Mouse (Mus musculus) lung, postnatal 0 days (tissue): Measurements from ENCODE around the gene Gsg1. TPM values are rescaled to one million over a fixed set of nuclear protein-coding genes. Genes with fewer than 3 reads are reported as not detected.

Experiments
- ATAC-seq: fragments of 200-750 bp; cut with Nextera tagmentation; 2 replicates; pipeline ENCODE4 v1.8.0; 2017; ENCODE audit warnings: moderate library complexity
- DNase-seq: peaks from one replicate; pipeline ENCODE4 v3.0.0-alpha.2; 2016; ENCODE audit warnings: low spot score
- H3K27ac ChIP-seq: fragments of 300-500 bp; sonication (generic); 2 replicates; pipeline ENCODE4 v1.5.1; 2014; ENCODE audit warnings: antibody characterized with exemption, mild to moderate bottlenecking, low read length, mixed read lengths
- H3K27me3 ChIP-seq: fragments of 300-500 bp; sonication (generic); replicated peaks from 2 replicates; pipeline ENCODE4 v1.6.1; 2014; ENCODE audit warnings: low read length, mixed read lengths; ENCODE audit not compliant: insufficient read depth
- H3K36me3 ChIP-seq: fragments of 300-500 bp; sonication (generic); 2 replicates; pipeline ENCODE4 v1.6.1; 2014; ENCODE audit warnings: low read length, mixed read lengths; ENCODE audit not compliant: insufficient read depth
- H3K4me1 ChIP-seq: fragments of 300-500 bp; sonication (generic); 2 replicates; pipeline ENCODE4 v1.6.1; 2014; ENCODE audit warnings: antibody characterized with exemption, low read depth, low read length, mixed read lengths; ENCODE audit not compliant: insufficient read depth
- H3K4me2 ChIP-seq: fragments of 300-500 bp; sonication (generic); replicated peaks from 2 replicates; pipeline ENCODE4 v1.6.1; 2014; ENCODE audit warnings: low read depth, mild to moderate bottlenecking, low read length, moderate library complexity, mixed read lengths
- H3K4me3 ChIP-seq: fragments of 300-500 bp; sonication (generic); 2 replicates; pipeline ENCODE4 v1.5.1; 2014; ENCODE audit warnings: low read depth, low read length
- H3K9ac ChIP-seq: fragments of 300-500 bp; sonication (generic); replicated peaks from 2 replicates; pipeline ENCODE4 v1.6.1; 2014; ENCODE audit warnings: low read depth, mild to moderate bottlenecking
- H3K9me3 ChIP-seq: fragments of 300-500 bp; sonication (generic); 2 replicates; pipeline ENCODE4 v1.6.1; 2016; ENCODE audit warnings: low read length, mixed read lengths
- CTCF ChIP-seq: IDR thresholded peaks from 2 replicates; pipeline ENCODE4 v1.5.1; 2016; ENCODE audit warnings: antibody characterized with exemption, mild to moderate bottlenecking
- EP300 ChIP-seq: IDR thresholded peaks from 2 replicates; pipeline ENCODE4 v1.6.1; 2016; ENCODE audit warnings: antibody characterized with exemption, mild to moderate bottlenecking, control low read depth
- WGBS: fragments of 180-500 bp; shearing (Covaris S2); extraction: QIAGEN DNeasy Blood & Tissue Kit; methylation state at CpG from one replicate; pipeline ENCODE4 v1.1.7; 2014; 5-methylcytosine and 5-hydroxymethylcytosine counted together
- polyA plus RNA-seq: library from polyadenylated mRNA; unstranded; fragments of >200 nt; fragmentation: Nextera tagmentation; extraction: Ambion mirVana; gene quantifications from 2 replicates; pipeline ENCODE4 v1.2.1, GENCODE M21; 2015

Gsg1 gene
- polyA plus RNA-seq, 1 experiment from 2014 or later: 5.5 TPM

- no peak overlapping the region for H3K4me3 ChIP-seq
- WGBS: 69% methylated on average over 10 of the region's 10 CpGs
- ATAC-seq (peak; percentile 44; the same call in 1 of the 2 replicates), DNase-seq (peak; percentile 23)
- TF ChIP-seq EP300 (no peak), CTCF (no peak)
- H3K36me3 ChIP-seq: no peaks in the 10 kb centered on the region
- no peaks in the 10 kb centered on the region for H3K9me3 ChIP-seq
- no peak overlapping the region for H3K9ac ChIP-seq
- no peak overlapping the region for H3K4me2 ChIP-seq
- H3K4me1 ChIP-seq: no peaks in the 10 kb centered on the region
- no peaks in the 10 kb centered on the region for H3K27me3 ChIP-seq
- no peak overlapping the region for H3K27ac ChIP-seq
These were observed 25.6 kb downstream of the Gsg1 start for GRCm38 (mm10) chr6:135228465-135228941.

- no peaks in the 10 kb centered on the region for H3K4me1 ChIP-seq
- TF ChIP-seq EP300: no peak
- TF ChIP-seq CTCF: no peak
- no peak overlapping the region for H3K9ac ChIP-seq
- ATAC-seq (peak; percentile 44; the same call in 1 of the 2 replicates), DNase-seq (no peak)
- H3K36me3 ChIP-seq: no peaks in the 10 kb centered on the region
- H3K4me2 ChIP-seq: no peak overlapping the region
- 62% methylated on average over 6 of the region's 6 CpGs for WGBS
- no peaks in the 10 kb centered on the region for H3K27me3 ChIP-seq
- H3K9me3 ChIP-seq: no peaks in the 10 kb centered on the region
- no peak overlapping the region for H3K27ac ChIP-seq
- no peak overlapping the region for H3K4me3 ChIP-seq
These were observed 30.2 kb downstream of the Gsg1 start for GRCm38 (mm10) chr6:135223786-135224416.

- no peak for DNase-seq
These were observed 34.2 kb downstream of the Gsg1 start for GRCm38 (mm10) chr6:135219916-135220315.

GRCm38 (mm10) chr6:135218330-135218729, 35.8 kb downstream of the Gsg1 start:
- TF ChIP-seq CTCF (no peak), EP300 (no peak)
- 53% methylated on average over 8 of the region's 8 CpGs for WGBS
- H3K4me3 ChIP-seq: no peak overlapping the region
- no peaks in the 10 kb centered on the region for H3K9me3 ChIP-seq
- DNase-seq: no peak
- H3K9ac ChIP-seq: no peak overlapping the region
- H3K36me3 ChIP-seq: no peaks in the 10 kb centered on the region
- H3K4me1 ChIP-seq: no peaks in the 10 kb centered on the region
- H3K4me2 ChIP-seq: no peak overlapping the region
- H3K27me3 ChIP-seq: no peaks in the 10 kb centered on the region
- no peak overlapping the region for H3K27ac ChIP-seq
- ATAC-seq: no peak

More at GRCm38 (mm10) chr6:135219916-135220315, 34.2 kb downstream of the Gsg1 start:
- TF ChIP-seq EP300 (no peak), CTCF (no peak)
- no peak overlapping the region for H3K9ac ChIP-seq
- no peaks in the 10 kb centered on the region for H3K4me1 ChIP-seq
- 75% methylated on average over 5 of the region's 5 CpGs for WGBS
- no peaks in the 10 kb centered on the region for H3K27me3 ChIP-seq
- H3K4me3 ChIP-seq: no peak overlapping the region
- no peaks in the 10 kb centered on the region for H3K36me3 ChIP-seq
- no peak overlapping the region for H3K27ac ChIP-seq
- H3K9me3 ChIP-seq: no peaks in the 10 kb centered on the region
- no peak for ATAC-seq
- no peak overlapping the region for H3K4me2 ChIP-seq

GRCm38 (mm10) chr6:135212666-135213065, 41.5 kb downstream of the Gsg1 start:
- no peak overlapping the region for H3K27ac ChIP-seq
- no peak overlapping the region for H3K9ac ChIP-seq
- no peak overlapping the region for H3K4me3 ChIP-seq
- no peak overlapping the region for H3K4me2 ChIP-seq
- DNase-seq (no peak), ATAC-seq (no peak)
- H3K9me3 ChIP-seq: no peaks in the 10 kb centered on the region
- H3K36me3 ChIP-seq: no peaks in the 10 kb centered on the region
- 79% methylated on average over 2 of the region's 2 CpGs for WGBS
- no peak for TF ChIP-seq EP300
- no peak for TF ChIP-seq CTCF
- no peaks in the 10 kb centered on the region for H3K27me3 ChIP-seq
- H3K4me1 ChIP-seq: no peaks in the 10 kb centered on the region

- Histone ChIP-seq H3K4me3 (no peak overlapping the region), H3K4me2 (no peak overlapping the region), H3K27me3 (no peaks in the 10 kb centered on the region), H3K9me3 (no peaks in the 10 kb centered on the region), H3K27ac (no peak overlapping the region), H3K9ac (no peak overlapping the region), H3K36me3 (no peaks in the 10 kb centered on the region), H3K4me1 (no peaks in the 10 kb centered on the region)
- ATAC-seq: no peak
- no peak for TF ChIP-seq CTCF
- no peak for TF ChIP-seq EP300
- DNase-seq: no peak
- 81% methylated on average over 7 of the region's 7 CpGs for WGBS
These were observed 43.0 kb downstream of the Gsg1 start for GRCm38 (mm10) chr6:135211169-135211568.
